Mouse (Mus musculus): ENCODE results near the gene Tor3a.

GRCm38 (mm10) chr1:156613855-156614530, 60.2 kb downstream of the Tor3a start:
- no peak for TF ChIP-seq CTCF (IDR thresholded peaks at IDR 0.05; ENCODE audit: low read depth, low read length)
- no peak for TF ChIP-seq POLR2A (IDR thresholded peaks at IDR 0.05; ENCODE audit: borderline replicate concordance, low read depth, low read length)

All from bone marrow macrophage, adult 2 months (primary cell).